Mouse (Mus musculus) cerebellum, adult 2 months (tissue): Measurements from ENCODE around the gene Zfand2a.

ENCODE experiments used
- CTCF ChIP-seq: fragments of 200-500 bp; IDR thresholded peaks from 2 replicates; pipeline ENCODE4 v1.5.1; 2011; ENCODE audit warnings: low read depth, mild to moderate bottlenecking, control low read depth, low read length, moderate library complexity, borderline replicate concordance; ENCODE audit not compliant: insufficient read depth
- POLR2A ChIP-seq: fragments of 200-500 bp; IDR thresholded peaks from 2 replicates; pipeline ENCODE4 v1.6.1; 2011; ENCODE audit warnings: low read length, control low read depth, borderline replicate concordance; ENCODE audit not compliant: insufficient read depth

GRCm38 (mm10) chr5:139528851-139529250, 44.5 kb upstream of the Zfand2a start:
- TF ChIP-seq POLR2A = no peak
- TF ChIP-seq CTCF = no peak
